Mouse (Mus musculus) embryonic facial prominence, embryonic 11.5 days (tissue): ENCODE measurements around the gene Ager. TPM values are rescaled to one million over a fixed set of nuclear protein-coding genes. Genes with fewer than 3 reads are reported as not detected.

Experiments
- ATAC-seq: fragments of 200-750 bp; cut with Nextera tagmentation; replicated peaks from 2 replicates; pipeline ENCODE4 v1.8.0; 2017; ENCODE audit warnings: low read depth; ENCODE audit not compliant: insufficient number of reproducible peaks, low FRiP score, low TSS enrichment
- DNase-seq: peaks from one replicate; pipeline ENCODE4 v3.0.0-alpha.2; 2015; ENCODE audit warnings: low spot score
- H3K27ac ChIP-seq: fragments of 300-500 bp; sonication (generic); replicated peaks from 2 replicates; pipeline ENCODE4 v1.5.1; 2014; ENCODE audit warnings: mild to moderate bottlenecking, low read depth, low read length, control low read depth
- H3K27me3 ChIP-seq: fragments of 300-500 bp; sonication (generic); 2 replicates; pipeline ENCODE4 v1.6.1; 2014; ENCODE audit warnings: mild to moderate bottlenecking, low read length, moderate library complexity, mixed read lengths; ENCODE audit not compliant: control insufficient read depth, insufficient read depth
- H3K36me3 ChIP-seq: fragments of 300-500 bp; sonication (generic); replicated peaks from 2 replicates; pipeline ENCODE4 v1.6.1; 2014; ENCODE audit warnings: low read depth, mild to moderate bottlenecking, low read length, moderate library complexity, mixed read lengths; ENCODE audit not compliant: control insufficient read depth, insufficient read depth
- H3K4me1 ChIP-seq: fragments of 300-500 bp; sonication (generic); 2 replicates; pipeline ENCODE4 v1.6.1; 2014; ENCODE audit warnings: low read length, mixed read lengths; ENCODE audit not compliant: control insufficient read depth, insufficient read depth
- H3K4me2 ChIP-seq: fragments of 300-500 bp; sonication (generic); 2 replicates; pipeline ENCODE4 v1.6.1; 2014; ENCODE audit warnings: low read depth, mild to moderate bottlenecking, control low read depth, low read length, moderate library complexity
- H3K4me3 ChIP-seq: fragments of 300-500 bp; sonication (generic); 2 replicates; pipeline ENCODE4 v1.5.1; 2014; ENCODE audit warnings: low read depth, low read length, control low read depth
- H3K9ac ChIP-seq: fragments of 300-500 bp; sonication (generic); replicated peaks from 2 replicates; pipeline ENCODE4 v1.6.1; 2014; ENCODE audit warnings: mild to moderate bottlenecking, control low read depth, low read length
- H3K9me3 ChIP-seq: fragments of 300-500 bp; sonication (generic); replicated peaks from 2 replicates; pipeline ENCODE4 v1.6.1; 2016; ENCODE audit warnings: mild to moderate bottlenecking, low read length, inconsistent platforms, mixed read lengths; ENCODE audit not compliant: control insufficient read depth
- WGBS: fragments of 180-500 bp; shearing (Covaris S2); extraction: QIAGEN DNeasy Blood & Tissue Kit; methylation state at CpG from one replicate; pipeline ENCODE4 v1.1.7; 2014; 5-methylcytosine and 5-hydroxymethylcytosine counted together
- polyA plus RNA-seq: library from polyadenylated mRNA; unstranded; fragments of >200 nt; fragmentation: Nextera tagmentation; extraction: Ambion mirVana; gene quantifications from 2 replicates; pipeline ENCODE4 v1.2.1, GENCODE M21; 2014

Gene Ager
- polyA plus RNA-seq, 1 experiment from 2014 or later = 1.2 TPM

DNA sequence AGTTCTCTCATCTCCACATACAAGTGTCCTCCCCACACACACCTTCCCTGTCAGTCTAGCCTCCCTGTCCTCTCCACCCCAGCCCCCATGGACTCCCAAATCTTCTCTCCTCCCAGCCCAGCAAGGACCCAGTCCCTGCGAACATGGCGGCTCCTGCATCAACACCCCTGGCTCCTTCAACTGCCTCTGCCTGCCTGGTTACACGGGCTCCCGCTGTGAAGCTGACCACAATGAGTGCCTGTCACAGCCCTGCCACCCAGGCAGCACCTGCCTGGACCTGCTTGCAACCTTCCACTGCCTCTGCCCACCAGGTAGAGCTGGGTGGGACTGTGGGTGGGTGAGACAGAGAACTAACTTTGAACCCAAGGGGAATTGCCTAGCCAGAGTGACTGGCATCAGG lies 27.7 kb upstream of the Ager start:
- Histone ChIP-seq H3K36me3 (no peaks in the 10 kb centered on the region), H3K9me3 (no peaks in the 10 kb centered on the region), H3K9ac (no peak overlapping the region), H3K4me3 (no peak overlapping the region), H3K27me3 (no peaks in the 10 kb centered on the region), H3K4me1 (no peaks in the 10 kb centered on the region), H3K4me2 (no peak overlapping the region), H3K27ac (no peak overlapping the region)
- ATAC-seq (no peak), DNase-seq (no peak)
- 68% methylated on average over 4 of the region's 4 CpGs for WGBS

- no peaks in the 10 kb centered on the region for H3K9me3 ChIP-seq
- no peak overlapping the region for H3K27ac ChIP-seq
- no peak overlapping the region for H3K4me3 ChIP-seq
- ATAC-seq (no peak), DNase-seq (no peak)
- no peaks in the 10 kb centered on the region for H3K4me1 ChIP-seq
- H3K36me3 ChIP-seq = no peaks in the 10 kb centered on the region
- WGBS = 11% methylated on average over 5 of the region's 5 CpGs
- H3K9ac ChIP-seq = no peak overlapping the region
- H3K27me3 ChIP-seq = no peaks in the 10 kb centered on the region
- no peak overlapping the region for H3K4me2 ChIP-seq
Measured at GRCm38 (mm10) chr17:34571875-34572274, 25.8 kb upstream of the Ager start.

GRCm38 (mm10) chr17:34572361-34572760 lies 25.3 kb upstream of the Ager start:
- Histone ChIP-seq H3K9ac (no peak overlapping the region), H3K27ac (no peak overlapping the region), H3K36me3 (no peaks in the 10 kb centered on the region), H3K4me2 (no peak overlapping the region), H3K4me1 (no peaks in the 10 kb centered on the region), H3K27me3 (no peaks in the 10 kb centered on the region), H3K9me3 (no peaks in the 10 kb centered on the region), H3K4me3 (no peak overlapping the region)
- DNase-seq = no peak
- WGBS = 8% methylated on average over 15 of the region's 15 CpGs
- no peak for ATAC-seq

DNA sequence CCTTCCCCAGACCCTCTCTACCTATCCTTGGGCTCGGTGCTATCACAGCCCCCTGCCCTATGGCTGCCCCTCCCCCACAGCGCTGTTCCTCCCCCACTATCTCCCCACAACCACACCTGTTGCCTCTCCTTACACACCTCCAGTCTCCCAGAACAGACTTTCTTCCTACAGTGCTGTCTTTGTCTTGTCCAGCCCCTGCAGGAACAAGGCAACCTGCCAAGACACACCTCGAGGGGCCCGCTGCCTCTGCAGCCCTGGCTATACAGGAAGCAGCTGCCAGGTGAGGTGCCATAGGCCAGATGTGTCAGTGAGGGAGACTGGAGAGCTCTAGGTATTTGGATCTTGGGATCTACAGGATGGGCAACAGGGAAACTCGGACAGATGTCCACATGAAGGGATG lies 21.1 kb upstream of the Ager start:
- Histone ChIP-seq H3K9me3 (no peaks in the 10 kb centered on the region), H3K4me2 (no peak overlapping the region), H3K4me3 (no peak overlapping the region), H3K36me3 (no peaks in the 10 kb centered on the region), H3K4me1 (no peaks in the 10 kb centered on the region), H3K27me3 (no peaks in the 10 kb centered on the region), H3K9ac (no peak overlapping the region), H3K27ac (no peak overlapping the region)
- 63% methylated on average over 5 of the region's 5 CpGs for WGBS
- ATAC-seq (no peak), DNase-seq (no peak)

- H3K4me3 ChIP-seq = no peak overlapping the region
- no peak for ATAC-seq
- H3K4me1 ChIP-seq = no peaks in the 10 kb centered on the region
- no peak for DNase-seq
- 80% methylated on average over 3 of the region's 3 CpGs for WGBS
- H3K36me3 ChIP-seq = no peaks in the 10 kb centered on the region
- no peaks in the 10 kb centered on the region for H3K9me3 ChIP-seq
- no peak overlapping the region for H3K27ac ChIP-seq
- H3K27me3 ChIP-seq = no peaks in the 10 kb centered on the region
- H3K9ac ChIP-seq = no peak overlapping the region
- H3K4me2 ChIP-seq = no peak overlapping the region
Measured at GRCm38 (mm10) chr17:34578070-34578469, 19.6 kb upstream of the Ager start.

DNA sequence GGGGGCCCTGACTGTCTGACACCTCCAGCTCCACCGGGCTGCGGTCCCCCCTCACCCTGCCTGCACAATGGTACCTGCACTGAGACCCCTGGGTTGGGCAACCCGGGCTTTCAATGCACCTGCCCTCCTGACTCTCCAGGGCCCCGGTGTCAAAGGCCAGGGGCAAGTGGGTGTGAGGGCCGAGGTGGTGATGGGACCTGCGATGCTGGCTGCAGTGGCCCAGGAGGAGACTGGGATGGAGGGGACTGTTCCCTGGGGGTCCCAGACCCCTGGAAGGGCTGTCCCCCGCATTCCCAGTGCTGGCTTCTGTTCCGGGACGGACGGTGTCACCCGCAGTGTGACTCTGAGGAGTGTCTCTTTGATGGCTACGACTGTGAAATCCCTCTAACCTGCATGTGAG lies 15.1 kb upstream of the Ager start:
- Histone ChIP-seq H3K4me2 (no peak overlapping the region; the same call in 1 of the 2 replicates), H3K36me3 (no peaks in the 10 kb centered on the region), H3K4me1 (peaks cover 4% of the 10 kb centered on the region), H3K9me3 (no peaks in the 10 kb centered on the region), H3K27me3 (no peaks in the 10 kb centered on the region), H3K9ac (no peak overlapping the region; the same call in 1 of the 2 replicates), H3K4me3 (no peak overlapping the region), H3K27ac (no peak overlapping the region)
- 84% methylated on average over 12 of the region's 12 CpGs for WGBS
- ATAC-seq (no peak), DNase-seq (no peak)

- no peak overlapping the region for H3K4me2 ChIP-seq
- H3K4me1 ChIP-seq = peaks cover 8% of the 10 kb centered on the region
- no peak overlapping the region for H3K27ac ChIP-seq
- H3K27me3 ChIP-seq = no peaks in the 10 kb centered on the region
- DNase-seq (no peak), ATAC-seq (no peak)
- H3K9me3 ChIP-seq = no peaks in the 10 kb centered on the region
- no peak overlapping the region for H3K4me3 ChIP-seq
- no peak overlapping the region for H3K9ac ChIP-seq
- WGBS = 58% methylated on average over 7 of the region's 7 CpGs
- no peaks in the 10 kb centered on the region for H3K36me3 ChIP-seq
Measured at GRCm38 (mm10) chr17:34583397-34583796, 14.3 kb upstream of the Ager start.

DNA sequence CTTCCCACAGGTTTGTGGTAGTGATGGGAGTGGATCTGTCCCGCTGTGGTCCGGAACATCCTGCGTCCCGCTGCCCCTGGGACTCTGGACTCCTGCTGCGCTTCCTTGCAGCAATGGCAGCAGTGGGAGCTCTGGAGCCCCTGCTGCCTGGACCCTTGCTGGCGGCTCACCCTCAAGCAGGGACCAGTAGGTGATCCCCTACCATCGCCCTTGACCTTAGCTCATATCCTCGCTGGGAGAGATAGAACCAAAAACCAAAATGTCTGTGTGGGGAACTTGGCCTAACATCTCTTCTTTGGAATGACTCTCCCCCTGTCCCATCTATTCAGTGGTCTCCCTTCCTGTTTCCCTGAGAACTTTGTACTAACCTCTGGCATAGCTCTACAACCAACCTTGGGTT lies 13.8 kb upstream of the Ager start:
- Histone ChIP-seq H3K27me3 (no peaks in the 10 kb centered on the region), H3K9ac (no peak overlapping the region), H3K36me3 (no peaks in the 10 kb centered on the region), H3K9me3 (no peaks in the 10 kb centered on the region), H3K4me1 (peaks cover 8% of the 10 kb centered on the region), H3K4me2 (no peak overlapping the region), H3K27ac (no peak overlapping the region), H3K4me3 (no peak overlapping the region)
- no peak for ATAC-seq
- DNase-seq = no peak
- 76% methylated on average over 8 of the region's 8 CpGs for WGBS
